Mouse (Mus musculus) E14TG2a.4 (cell line): Measurements from ENCODE around the gene Degs2.

Experiments
- H3K27me3 ChIP-seq: 2 replicates; pipeline ENCODE4 v1.6.1; 2014; ENCODE audit warnings: low read length, control low read depth; ENCODE audit not compliant: insufficient read depth
- H3K36me3 ChIP-seq: 2 replicates; pipeline ENCODE4 v1.6.1; 2014; ENCODE audit warnings: low read length, control low read depth; ENCODE audit not compliant: insufficient read depth
- H3K4me1 ChIP-seq: replicated peaks from 2 replicates; pipeline ENCODE4 v1.6.1; 2014; ENCODE audit warnings: low read depth, low read length, control low read depth
- H3K4me3 ChIP-seq: replicated peaks from 2 replicates; pipeline ENCODE4 v1.5.1; 2014; ENCODE audit warnings: mild to moderate bottlenecking, low read length
- H3K9me3 ChIP-seq: 2 replicates; pipeline ENCODE4 v1.6.1; 2014; ENCODE audit warnings: low read length, control low read depth
- CTCF ChIP-seq: conservative IDR thresholded peaks from 2 replicates; pipeline ENCODE4 v1.5.1; 2014; ENCODE audit warnings: low read length
- NANOG ChIP-seq: IDR thresholded peaks from 2 replicates; pipeline ENCODE4 v1.6.1; 2014; ENCODE audit warnings: borderline replicate concordance, low read length, mixed read lengths
- POU5F1 ChIP-seq: IDR thresholded peaks from 2 replicates; pipeline ENCODE4 v1.6.1; 2014; ENCODE audit warnings: low read length, borderline replicate concordance

Gene Degs2

GRCm38 (mm10) chr12:108709964-108710765, 8.1 kb upstream of the Degs2 start:
- no peaks in the 10 kb centered on the region for H3K27me3 ChIP-seq
- no peaks in the 10 kb centered on the region for H3K9me3 ChIP-seq
- no peak for TF ChIP-seq CTCF
- no peak for TF ChIP-seq NANOG
- TF ChIP-seq POU5F1 = no peak

GRCm38 (mm10) chr12:108709386-108709785, 7.3 kb upstream of the Degs2 start:
- no peaks in the 10 kb centered on the region for H3K9me3 ChIP-seq
- H3K27me3 ChIP-seq = peaks cover 6% of the 10 kb centered on the region; the same call in 1 of the 2 replicates
- peaks cover 30% of the 10 kb centered on the region for H3K4me1 ChIP-seq
- TF ChIP-seq POU5F1 = no peak
- TF ChIP-seq CTCF = no peak
- TF ChIP-seq NANOG = no peak
- no peaks in the 10 kb centered on the region for H3K36me3 ChIP-seq
- no peak overlapping the region for H3K4me3 ChIP-seq

More at GRCm38 (mm10) chr12:108709964-108710765, 8.1 kb upstream of the Degs2 start:
- H3K4me3 ChIP-seq = no peak overlapping the region
- no peaks in the 10 kb centered on the region for H3K36me3 ChIP-seq
- peaks cover 30% of the 10 kb centered on the region for H3K4me1 ChIP-seq

- H3K4me3 ChIP-seq = no peak overlapping the region
- TF ChIP-seq CTCF = peak; percentile 37
- TF ChIP-seq NANOG = no peak
- peaks cover 23% of the 10 kb centered on the region for H3K4me1 ChIP-seq
- H3K36me3 ChIP-seq = no peaks in the 10 kb centered on the region
- H3K27me3 ChIP-seq = peaks cover 38% of the 10 kb centered on the region
- H3K9me3 ChIP-seq = no peaks in the 10 kb centered on the region
These were observed 4.0 kb upstream of the Degs2 start for GRCm38 (mm10) chr12:108706129-108706528.

GRCm38 (mm10) chr12:108705486-108705885, 3.4 kb upstream of the Degs2 start:
- no peak for TF ChIP-seq CTCF
- TF ChIP-seq NANOG = no peak
- TF ChIP-seq POU5F1 = no peak
- peaks cover 21% of the 10 kb centered on the region for H3K4me1 ChIP-seq
- no peak overlapping the region for H3K4me3 ChIP-seq
- no peaks in the 10 kb centered on the region for H3K9me3 ChIP-seq
- no peaks in the 10 kb centered on the region for H3K36me3 ChIP-seq
- peaks cover 45% of the 10 kb centered on the region for H3K27me3 ChIP-seq

GRCm38 (mm10) chr12:108701221-108701620, 894 bp downstream of the Degs2 start:
- peaks cover 59% of the 10 kb centered on the region for H3K27me3 ChIP-seq
- peaks cover 32% of the 10 kb centered on the region for H3K4me1 ChIP-seq
- TF ChIP-seq CTCF = no peak

GRCm38 (mm10) chr12:108700037-108700436, 2.1 kb downstream of the Degs2 start:
- TF ChIP-seq NANOG = no peak
- no peak for TF ChIP-seq POU5F1
- TF ChIP-seq CTCF = no peak

More at GRCm38 (mm10) chr12:108701221-108701620, 894 bp downstream of the Degs2 start:
- no peaks in the 10 kb centered on the region for H3K36me3 ChIP-seq
- H3K4me3 ChIP-seq = no peak overlapping the region
- H3K9me3 ChIP-seq = no peaks in the 10 kb centered on the region

GRCm38 (mm10) chr12:108699576-108699975, 2.5 kb downstream of the Degs2 start:
- Histone ChIP-seq H3K27me3 (peaks cover 63% of the 10 kb centered on the region), H3K36me3 (no peaks in the 10 kb centered on the region), H3K9me3 (no peaks in the 10 kb centered on the region), H3K4me3 (no peak overlapping the region), H3K4me1 (peaks cover 32% of the 10 kb centered on the region)
- TF ChIP-seq POU5F1 (no peak), CTCF (no peak), NANOG (no peak)

More at GRCm38 (mm10) chr12:108700037-108700436, 2.1 kb downstream of the Degs2 start:
- no peaks in the 10 kb centered on the region for H3K9me3 ChIP-seq
- H3K27me3 ChIP-seq = peaks cover 67% of the 10 kb centered on the region
- H3K4me1 ChIP-seq = peaks cover 32% of the 10 kb centered on the region
- H3K4me3 ChIP-seq = no peak overlapping the region
- H3K36me3 ChIP-seq = no peaks in the 10 kb centered on the region

- TF ChIP-seq CTCF (no peak), POU5F1 (no peak), NANOG (no peak)
These were observed 3.2 kb downstream of the Degs2 start for GRCm38 (mm10) chr12:108698697-108699471.

More at GRCm38 (mm10) chr12:108698697-108699471, 3.2 kb downstream of the Degs2 start:
- H3K36me3 ChIP-seq = no peaks in the 10 kb centered on the region
- no peaks in the 10 kb centered on the region for H3K9me3 ChIP-seq
- peaks cover 32% of the 10 kb centered on the region for H3K4me1 ChIP-seq
- peaks cover 57% of the 10 kb centered on the region for H3K27me3 ChIP-seq
- H3K4me3 ChIP-seq = no peak overlapping the region
